Mouse (Mus musculus): ENCODE measurements around the gene Csk.

Csk gene

GRCm38 (mm10) chr9:57638651-57639459 lies 14.6 kb downstream of the Csk start:
- 49% methylated on average over 8 of the region's 8 CpGs for WGBS

- WGBS: 19% methylated on average over 6 of the region's 6 CpGs
Measured at GRCm38 (mm10) chr9:57637741-57638322, 15.6 kb downstream of the Csk start.

- whole genome bisulfite sequencing: 8% methylated on average over 3 of the region's 3 CpGs
Measured at GRCm38 (mm10) chr9:57637272-57637671, 16.2 kb downstream of the Csk start.

GRCm38 (mm10) chr9:57633481-57634024 lies 19.9 kb downstream of the Csk start:
- WGBS: 26% methylated on average over 4 of the region's 4 CpGs

GRCm38 (mm10) chr9:57629118-57629874 lies 24.1 kb downstream of the Csk start:
- WGBS: 67% methylated on average over 14 of the region's 14 CpGs

GRCm38 (mm10) chr9:57628717-57629116 lies 24.7 kb downstream of the Csk start:
- WGBS: 89% methylated on average over 12 of the region's 12 CpGs

- 94% methylated on average over 11 of the region's 11 CpGs for WGBS
Measured at GRCm38 (mm10) chr9:57627892-57628291, 25.5 kb downstream of the Csk start.

- 88% methylated on average over 17 of the region's 17 CpGs for WGBS
Measured at GRCm38 (mm10) chr9:57627191-57627590, 26.2 kb downstream of the Csk start.

GRCm38 (mm10) chr9:57625674-57626500 lies 27.5 kb downstream of the Csk start:
- WGBS: 69% methylated on average over 15 of the region's 15 CpGs

- WGBS: 88% methylated on average over 7 of the region's 7 CpGs
Measured at GRCm38 (mm10) chr9:57624295-57624694, 29.1 kb downstream of the Csk start.

GRCm38 (mm10) chr9:57620674-57621073 lies 32.8 kb downstream of the Csk start, which contains the start of gene Lman1l:
TSS of gene Lman1l (minus strand) at chr9:57620774.
- WGBS: 92% methylated on average over 5 of the region's 5 CpGs

GRCm38 (mm10) chr9:57618854-57619253 lies 34.6 kb downstream of the Csk start:
- 77% methylated on average over 8 of the region's 8 CpGs for WGBS

GRCm38 (mm10) chr9:57617556-57618169 lies 35.8 kb downstream of the Csk start:
- 70% methylated on average over 8 of the region's 8 CpGs for WGBS

- WGBS: 91% methylated on average over 4 of the region's 4 CpGs
Measured at GRCm38 (mm10) chr9:57614786-57615185, 38.6 kb downstream of the Csk start.

GRCm38 (mm10) chr9:57613975-57614374 lies 39.5 kb downstream of the Csk start:
- WGBS: 72% methylated on average over 7 of the region's 7 CpGs

- 88% methylated on average over 7 of the region's 7 CpGs for WGBS
Measured at GRCm38 (mm10) chr9:57612587-57612986, 40.8 kb downstream of the Csk start.

- WGBS: 38% methylated on average over 3 of the region's 3 CpGs
Measured at GRCm38 (mm10) chr9:57610359-57610826, 43.0 kb downstream of the Csk start.

- 70% methylated on average over 3 of the region's 3 CpGs for WGBS
Measured at GRCm38 (mm10) chr9:57609803-57610202, 43.6 kb downstream of the Csk start.

- 11% methylated on average over 24 of the region's 24 CpGs for WGBS
Measured at GRCm38 (mm10) chr9:57606139-57606851, 47.1 kb downstream of the Csk start, which contains the start of gene Cplx3. TSS of gene Cplx3 (minus strand) at chr9:57606281.

GRCm38 (mm10) chr9:57605503-57605902 lies 47.9 kb downstream of the Csk start:
- WGBS: 10% methylated on average over 9 of the region's 9 CpGs

Measured in cerebral cortex, adult 2 months (tissue).